Mouse (Mus musculus): ENCODE results near the gene Nol4l.
"Not testable (repeated sequence)": the region's sequence is repeated elsewhere in the genome, so short reads cannot be mapped to it uniquely, and the experiment has no call there.

Gene Nol4l

GRCm38 (mm10) chr2:153389831-153390230 is 139.9 kb downstream of the Nol4l start:
- in situ Hi-C loops (cut with MboI; ENCODE audit: unreplicated experiment in 2 of 2) = loop anchor here in 1 of 2 experiments (5.0 kb wide), 1 partner anchor 93 kb away; no protein-coding TSS in a partner anchor

DNA sequence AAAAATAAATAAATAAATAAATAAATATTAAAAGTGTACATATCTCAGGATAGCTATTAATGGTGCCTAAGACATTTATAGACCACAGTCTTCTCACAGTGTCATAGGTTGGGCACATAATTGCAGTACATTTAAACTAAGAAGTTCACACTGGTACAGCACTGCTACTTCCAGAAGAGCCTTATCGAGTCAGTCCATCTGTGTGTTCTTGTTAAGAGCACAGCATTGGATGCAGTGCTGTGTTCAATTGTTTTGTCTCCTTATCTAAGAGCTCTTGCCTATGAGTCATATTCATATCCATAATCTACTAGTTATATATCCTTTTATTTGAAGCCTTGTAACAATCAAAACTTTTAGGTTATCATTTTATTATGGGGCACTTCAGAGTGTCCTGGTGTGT is 149.3 kb downstream of the Nol4l start:
- in situ Hi-C loops (cut with MboI; ENCODE audit: unreplicated experiment in 2 of 2) = no loop called here

GRCm38 (mm10) chr2:153375380-153375779 is 154.4 kb downstream of the Nol4l start:
- in situ Hi-C loops (cut with MboI; ENCODE audit: unreplicated experiment in 2 of 2) = no loop called here

GRCm38 (mm10) chr2:153370871-153371270 is 158.9 kb downstream of the Nol4l start:
- in situ Hi-C loops (cut with MboI; ENCODE audit: unreplicated experiment in 2 of 2) = no loop called here

- in situ Hi-C loops (cut with MboI; ENCODE audit: unreplicated experiment in 2 of 2) = not testable (repeated sequence)
These were observed 165.2 kb downstream of the Nol4l start for GRCm38 (mm10) chr2:153364531-153364930.

- in situ Hi-C loops (cut with MboI; ENCODE audit: unreplicated experiment in 2 of 2) = no loop called here
These were observed 168.6 kb downstream of the Nol4l start for GRCm38 (mm10) chr2:153361101-153361710.
